Mouse (Mus musculus) E14TG2a.4 (cell line): Measurements from ENCODE around the gene Rab40b.
"Not testable (repeated sequence)": the region's sequence is repeated elsewhere in the genome, so short reads cannot be mapped to it uniquely, and the experiment has no call there.

Source experiments
- H3K27me3 ChIP-seq: 2 replicates; pipeline ENCODE4 v1.6.1; 2014; ENCODE audit warnings: low read length, control low read depth; ENCODE audit not compliant: insufficient read depth
- H3K36me3 ChIP-seq: 2 replicates; pipeline ENCODE4 v1.6.1; 2014; ENCODE audit warnings: low read length, control low read depth; ENCODE audit not compliant: insufficient read depth
- H3K4me1 ChIP-seq: replicated peaks from 2 replicates; pipeline ENCODE4 v1.6.1; 2014; ENCODE audit warnings: low read depth, low read length, control low read depth
- H3K4me3 ChIP-seq: replicated peaks from 2 replicates; pipeline ENCODE4 v1.5.1; 2014; ENCODE audit warnings: mild to moderate bottlenecking, low read length
- H3K9me3 ChIP-seq: 2 replicates; pipeline ENCODE4 v1.6.1; 2014; ENCODE audit warnings: low read length, control low read depth
- CTCF ChIP-seq: conservative IDR thresholded peaks from 2 replicates; pipeline ENCODE4 v1.5.1; 2014; ENCODE audit warnings: low read length
- NANOG ChIP-seq: IDR thresholded peaks from 2 replicates; pipeline ENCODE4 v1.6.1; 2014; ENCODE audit warnings: borderline replicate concordance, low read length, mixed read lengths
- POU5F1 ChIP-seq: IDR thresholded peaks from 2 replicates; pipeline ENCODE4 v1.6.1; 2014; ENCODE audit warnings: low read length, borderline replicate concordance

The Rab40b gene

GRCm38 (mm10) chr11:121378644-121379043 lies 9.4 kb downstream of the Rab40b start:
- Histone ChIP-seq H3K27me3 (0 out of 2 replicates have a peak, but pooled peaks cover 2% of the 10 kb centered on the region), H3K9me3 (no peaks in the 10 kb centered on the region), H3K4me1 (no peaks in the 10 kb centered on the region), H3K4me3 (no peak overlapping the region), H3K36me3 (no peaks in the 10 kb centered on the region)
- TF ChIP-seq NANOG (no peak), POU5F1 (no peak), CTCF (peak; percentile 52)

- H3K4me3 ChIP-seq, result no peak overlapping the region
- H3K9me3 ChIP-seq, result no peaks in the 10 kb centered on the region
- H3K4me1 ChIP-seq, result no peaks in the 10 kb centered on the region
- no peak for TF ChIP-seq CTCF
- no peak for TF ChIP-seq POU5F1
- no peak for TF ChIP-seq NANOG
- H3K36me3 ChIP-seq, result no peaks in the 10 kb centered on the region
- H3K27me3 ChIP-seq, result no peaks in the 10 kb centered on the region
Measured at GRCm38 (mm10) chr11:121373305-121373704, 14.7 kb downstream of the Rab40b start.

GRCm38 (mm10) chr11:121370337-121370994 lies 17.6 kb downstream of the Rab40b start:
- Histone ChIP-seq H3K36me3 (no peaks in the 10 kb centered on the region), H3K27me3 (no peaks in the 10 kb centered on the region), H3K4me1 (no peaks in the 10 kb centered on the region), H3K4me3 (no peak overlapping the region), H3K9me3 (no peaks in the 10 kb centered on the region)
- TF ChIP-seq CTCF, result no peak
- TF ChIP-seq POU5F1, result no peak

- Histone ChIP-seq H3K4me3 (no peak overlapping the region), H3K4me1 (no peaks in the 10 kb centered on the region), H3K36me3 (no peaks in the 10 kb centered on the region), H3K9me3 (no peaks in the 10 kb centered on the region), H3K27me3 (no peaks in the 10 kb centered on the region)
- TF ChIP-seq POU5F1 (no peak), NANOG (no peak), CTCF (peak; percentile 83)
Measured at GRCm38 (mm10) chr11:121369622-121370021, 18.4 kb downstream of the Rab40b start.

- Histone ChIP-seq H3K9me3 (no peaks in the 10 kb centered on the region), H3K27me3 (no peaks in the 10 kb centered on the region), H3K4me3 (no peak overlapping the region), H3K4me1 (no peaks in the 10 kb centered on the region), H3K36me3 (no peaks in the 10 kb centered on the region)
- no peak for TF ChIP-seq NANOG
Measured at GRCm38 (mm10) chr11:121368731-121369130, 19.3 kb downstream of the Rab40b start.

- no peak for TF ChIP-seq POU5F1
- no peak for TF ChIP-seq CTCF
- TF ChIP-seq NANOG, result no peak
- no peak overlapping the region for H3K4me3 ChIP-seq
- H3K4me1 ChIP-seq, result no peaks in the 10 kb centered on the region
- no peaks in the 10 kb centered on the region for H3K27me3 ChIP-seq
- no peaks in the 10 kb centered on the region for H3K9me3 ChIP-seq
- no peaks in the 10 kb centered on the region for H3K36me3 ChIP-seq
Measured at GRCm38 (mm10) chr11:121367170-121367707, 20.8 kb downstream of the Rab40b start.

GRCm38 (mm10) chr11:121362212-121362611 lies 25.8 kb downstream of the Rab40b start:
- Histone ChIP-seq H3K4me1 (no peaks in the 10 kb centered on the region), H3K27me3 (no peaks in the 10 kb centered on the region), H3K36me3 (no peaks in the 10 kb centered on the region), H3K9me3 (no peaks in the 10 kb centered on the region), H3K4me3 (no peak overlapping the region)
- TF ChIP-seq NANOG (no peak), POU5F1 (no peak), CTCF (no peak)

GRCm38 (mm10) chr11:121354091-121354707 lies 33.9 kb downstream of the Rab40b start, which contains the start of gene Wdr45b:
TSS of gene Wdr45b (minus strand) at chr11:121354445.
- peaks cover 29% of the 10 kb centered on the region for H3K4me1 ChIP-seq
- peaks cover 23% of the 10 kb centered on the region for H3K36me3 ChIP-seq
- H3K4me3 ChIP-seq, result peak within 1 kb of the TSS; percentile 97
- no peak for TF ChIP-seq NANOG
- no peak for TF ChIP-seq POU5F1
- no peaks in the 10 kb centered on the region for H3K27me3 ChIP-seq
- H3K9me3 ChIP-seq, result no peaks in the 10 kb centered on the region

GRCm38 (mm10) chr11:121353326-121354090 lies 34.5 kb downstream of the Rab40b start:
- Histone ChIP-seq H3K4me1 (peaks cover 29% of the 10 kb centered on the region), H3K9me3 (no peaks in the 10 kb centered on the region), H3K4me3 (peak overlapping the region; percentile 97), H3K36me3 (peaks cover 27% of the 10 kb centered on the region), H3K27me3 (no peaks in the 10 kb centered on the region)
- TF ChIP-seq CTCF, result no peak
- TF ChIP-seq NANOG, result no peak
- TF ChIP-seq POU5F1, result no peak

GRCm38 (mm10) chr11:121348727-121349126 lies 39.3 kb downstream of the Rab40b start:
- H3K9me3 ChIP-seq, H3K27me3 ChIP-seq, H3K4me3 ChIP-seq: not testable (repeated sequence)
- Histone ChIP-seq H3K36me3 (peaks cover 67% of the 10 kb centered on the region), H3K4me1 (peaks cover 12% of the 10 kb centered on the region)
